Mouse (Mus musculus) lung, embryonic 15.5 days (tissue): ENCODE data around the gene Anapc1. TPM values are rescaled to one million over a fixed set of nuclear protein-coding genes. Genes with fewer than 3 reads are reported as not detected.

Source experiments
- ATAC-seq: fragments of 200-750 bp; cut with Nextera tagmentation; 2 replicates; pipeline ENCODE4 v1.8.0; 2017; ENCODE audit warnings: moderate number of reproducible peaks, borderline replicate concordance; ENCODE audit not compliant: low FRiP score, low TSS enrichment; ENCODE audit errors: extremely low read depth
- H3K27ac ChIP-seq: fragments of 300-500 bp; sonication (generic); 2 replicates; pipeline ENCODE4 v1.5.1; 2015; ENCODE audit warnings: moderate library complexity, mild to moderate bottlenecking, inconsistent platforms
- H3K27me3 ChIP-seq: fragments of 300-500 bp; sonication (generic); 2 replicates; pipeline ENCODE4 v1.6.1; 2015; ENCODE audit warnings: inconsistent platforms
- H3K36me3 ChIP-seq: fragments of 300-500 bp; sonication (generic); 2 replicates; pipeline ENCODE4 v1.6.1; 2015; ENCODE audit warnings: inconsistent platforms
- H3K4me1 ChIP-seq: fragments of 300-500 bp; sonication (generic); 2 replicates; pipeline ENCODE4 v1.6.1; 2015; ENCODE audit warnings: inconsistent platforms
- H3K4me2 ChIP-seq: fragments of 300-500 bp; sonication (generic); 2 replicates; pipeline ENCODE4 v1.6.1; 2015; ENCODE audit warnings: inconsistent platforms, mild to moderate bottlenecking, moderate library complexity
- H3K4me3 ChIP-seq: fragments of 300-500 bp; sonication (generic); 2 replicates; pipeline ENCODE4 v1.5.1; 2015; ENCODE audit warnings: mild to moderate bottlenecking, inconsistent platforms
- H3K9ac ChIP-seq: fragments of 300-500 bp; sonication (generic); 2 replicates; pipeline ENCODE4 v1.6.1; 2015; ENCODE audit warnings: inconsistent platforms
- H3K9me3 ChIP-seq: fragments of 300-500 bp; sonication (generic); 2 replicates; pipeline ENCODE4 v1.6.1; 2016; ENCODE audit warnings: inconsistent platforms
- WGBS: fragments of 180-500 bp; shearing (Covaris S2); methylation state at CpG from one replicate; pipeline ENCODE4 v1.1.7; 2015; 5-methylcytosine and 5-hydroxymethylcytosine counted together
- polyA plus RNA-seq: library from polyadenylated mRNA; unstranded; fragments of >200 nt; fragmentation: Nextera tagmentation; extraction: Ambion mirVana; gene quantifications from 2 replicates; pipeline ENCODE4 v1.2.1, GENCODE M21; 2015

Gene Anapc1
- polyA plus RNA-seq, 1 experiment from 2014 or later = 71.8 TPM

GRCm38 (mm10) chr2:128714724-128715241, 27.6 kb upstream of the Anapc1 start:
- H3K9ac ChIP-seq = no peak overlapping the region
- H3K4me2 ChIP-seq = no peak overlapping the region
- H3K27me3 ChIP-seq = no peaks in the 10 kb centered on the region
- H3K36me3 ChIP-seq = no peaks in the 10 kb centered on the region
- peak; percentile 36; the same call in 1 of the 2 replicates for ATAC-seq
- no peaks in the 10 kb centered on the region for H3K9me3 ChIP-seq
- H3K4me3 ChIP-seq = no peak overlapping the region
- peaks cover 30% of the 10 kb centered on the region for H3K4me1 ChIP-seq
- 0 out of 2 replicates have a peak overlapping the region, but pooled peaks have one; percentile 6 for H3K27ac ChIP-seq
- WGBS = 48% methylated on average over 7 of the region's 7 CpGs

GRCm38 (mm10) chr2:128713548-128714003, 26.4 kb upstream of the Anapc1 start:
- H3K4me1 ChIP-seq = peaks cover 30% of the 10 kb centered on the region
- 30% methylated on average over 5 of the region's 5 CpGs for WGBS
- H3K9ac ChIP-seq = no peak overlapping the region
- peak; percentile 82 for ATAC-seq
- H3K27ac ChIP-seq = peak overlapping the region; percentile 79
- H3K27me3 ChIP-seq = no peaks in the 10 kb centered on the region
- H3K4me2 ChIP-seq = no peak overlapping the region
- no peaks in the 10 kb centered on the region for H3K36me3 ChIP-seq
- no peak overlapping the region for H3K4me3 ChIP-seq
- H3K9me3 ChIP-seq = no peaks in the 10 kb centered on the region

GRCm38 (mm10) chr2:128712940-128713339, 25.7 kb upstream of the Anapc1 start:
- peak overlapping the region; percentile 79 for H3K27ac ChIP-seq
- no peak overlapping the region for H3K4me3 ChIP-seq
- H3K9ac ChIP-seq = no peak overlapping the region
- H3K27me3 ChIP-seq = no peaks in the 10 kb centered on the region
- peaks cover 28% of the 10 kb centered on the region for H3K4me1 ChIP-seq
- H3K36me3 ChIP-seq = no peaks in the 10 kb centered on the region
- WGBS = 64% methylated on average over 6 of the region's 6 CpGs
- ATAC-seq = no peak
- H3K9me3 ChIP-seq = no peaks in the 10 kb centered on the region
- H3K4me2 ChIP-seq = no peak overlapping the region

GRCm38 (mm10) chr2:128710609-128711008, 23.4 kb upstream of the Anapc1 start:
- H3K4me2 ChIP-seq = no peak overlapping the region
- no peak for ATAC-seq
- H3K27me3 ChIP-seq = no peaks in the 10 kb centered on the region
- H3K9ac ChIP-seq = no peak overlapping the region
- no peaks in the 10 kb centered on the region for H3K36me3 ChIP-seq
- H3K4me3 ChIP-seq = no peak overlapping the region
- H3K4me1 ChIP-seq = peaks cover 24% of the 10 kb centered on the region
- WGBS = 74% methylated on average over 6 of the region's 6 CpGs
- H3K27ac ChIP-seq = no peak overlapping the region
- H3K9me3 ChIP-seq = no peaks in the 10 kb centered on the region

- 55% methylated on average over 6 of the region's 6 CpGs for WGBS
- no peaks in the 10 kb centered on the region for H3K27me3 ChIP-seq
- H3K4me2 ChIP-seq = no peak overlapping the region
- no peaks in the 10 kb centered on the region for H3K36me3 ChIP-seq
- no peak overlapping the region for H3K4me3 ChIP-seq
- peaks cover 15% of the 10 kb centered on the region for H3K4me1 ChIP-seq
- H3K27ac ChIP-seq = no peak overlapping the region
- no peak overlapping the region for H3K9ac ChIP-seq
- no peaks in the 10 kb centered on the region for H3K9me3 ChIP-seq
- no peak for ATAC-seq
Observed at GRCm38 (mm10) chr2:128709264-128709663, 22.1 kb upstream of the Anapc1 start.

DNA sequence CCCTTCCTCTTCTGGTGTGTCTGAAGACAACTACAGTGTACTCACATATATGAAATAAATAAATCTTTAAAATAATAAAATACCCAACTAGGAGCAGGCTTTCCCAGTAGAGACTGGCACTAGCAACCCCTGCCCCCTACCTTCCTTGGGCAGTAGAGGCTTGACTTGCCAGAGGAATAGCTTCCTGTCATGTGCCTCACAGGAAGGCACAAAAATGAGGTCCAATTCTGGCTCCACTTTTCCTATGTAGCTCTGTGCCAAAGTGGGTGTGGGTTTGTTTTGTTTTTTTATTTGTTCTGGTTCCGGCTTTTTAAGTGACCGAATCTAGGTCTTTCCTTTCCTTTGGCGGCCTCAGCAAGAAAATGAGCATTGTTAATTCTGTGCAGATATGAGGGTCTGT, 17.3 kb upstream of the Anapc1 start:
- no peak for ATAC-seq
- H3K27me3 ChIP-seq = no peaks in the 10 kb centered on the region
- no peak overlapping the region for H3K27ac ChIP-seq
- H3K9me3 ChIP-seq = no peaks in the 10 kb centered on the region
- no peak overlapping the region for H3K9ac ChIP-seq
- WGBS = 72% methylated on average over 3 of the region's 3 CpGs
- peaks cover 5% of the 10 kb centered on the region; the same call in 1 of the 2 replicates for H3K4me1 ChIP-seq
- H3K36me3 ChIP-seq = no peaks in the 10 kb centered on the region
- no peak overlapping the region for H3K4me2 ChIP-seq
- H3K4me3 ChIP-seq = no peak overlapping the region

DNA sequence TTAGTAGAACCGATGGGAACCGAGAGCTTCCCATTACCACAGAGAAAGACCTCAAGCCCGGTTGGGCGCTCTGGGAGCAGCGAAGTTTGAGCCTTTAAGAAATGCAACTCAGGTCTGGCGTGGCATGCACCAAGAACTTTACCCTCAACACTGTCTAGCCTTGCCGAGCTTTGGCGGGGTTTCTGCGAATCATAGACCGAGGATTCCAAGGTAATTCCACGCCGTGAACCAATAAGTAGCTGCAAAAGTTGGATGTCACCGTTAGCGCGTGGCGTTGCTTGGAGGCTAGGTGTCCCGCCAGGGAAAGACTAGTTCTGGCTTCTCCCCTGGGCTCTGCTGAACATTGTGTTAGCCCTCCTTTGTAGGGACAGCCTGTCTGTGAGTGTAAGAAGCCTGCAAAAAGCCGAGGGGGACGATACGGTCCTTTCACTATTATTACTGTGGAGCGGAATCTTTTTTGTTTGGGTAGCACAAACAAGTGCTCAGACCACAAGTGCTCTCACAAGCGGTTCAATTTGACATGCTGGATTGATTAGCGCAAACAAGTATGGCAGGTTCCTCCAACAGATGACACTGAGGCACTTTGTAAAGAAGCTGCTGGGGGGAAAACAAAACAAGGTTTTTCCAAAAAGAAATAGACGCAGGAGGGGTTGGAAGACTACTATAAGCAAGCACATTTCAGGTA, 12.2 kb upstream of the Anapc1 start:
- ATAC-seq = no peak
- peaks cover 14% of the 10 kb centered on the region for H3K4me1 ChIP-seq
- no peaks in the 10 kb centered on the region for H3K27me3 ChIP-seq
- 1% methylated on average over 24 of the region's 24 CpGs for WGBS
- H3K36me3 ChIP-seq = no peaks in the 10 kb centered on the region
- peak overlapping the region; percentile 72 for H3K9ac ChIP-seq
- peak overlapping the region; percentile 91 for H3K27ac ChIP-seq
- peak overlapping the region; percentile 91 for H3K4me2 ChIP-seq
- no peaks in the 10 kb centered on the region for H3K9me3 ChIP-seq
- H3K4me3 ChIP-seq = peak overlapping the region; percentile 68

DNA sequence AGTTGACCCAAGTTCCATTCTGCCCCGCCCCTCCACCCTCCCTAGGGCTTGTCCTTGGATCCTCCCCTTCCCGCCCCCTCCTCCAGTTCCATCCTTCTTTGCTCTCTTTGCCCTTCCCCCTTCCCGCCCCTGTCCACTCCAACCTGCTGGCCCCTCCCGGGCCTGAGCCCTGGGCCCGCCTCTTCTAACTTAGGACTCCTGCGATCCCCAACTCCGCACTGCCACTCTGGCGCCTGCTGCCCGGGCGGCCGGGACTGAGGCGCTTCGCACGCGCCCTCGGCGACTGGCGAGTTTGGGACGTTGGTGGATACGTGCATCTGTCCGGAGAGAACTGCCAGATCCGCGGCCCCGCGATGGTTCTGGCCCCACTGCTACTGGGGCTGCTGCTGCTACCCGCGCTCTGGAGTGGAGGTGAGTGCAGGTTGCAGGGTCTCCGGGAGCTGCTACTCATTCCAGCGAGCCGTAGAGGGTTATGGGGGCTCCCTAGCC, 11.5 kb upstream of the Anapc1 start, which contains the start of gene Mertk:
Gene Mertk (plus strand): TSS at position 264 of the 489 bp plus-strand sequence.
- H3K9ac ChIP-seq = peak within 1 kb of the TSS; percentile 72
- H3K4me3 ChIP-seq = peak within 1 kb of the TSS; percentile 68
- no peaks in the 10 kb centered on the region for H3K9me3 ChIP-seq
- no peaks in the 10 kb centered on the region for H3K36me3 ChIP-seq
- H3K27ac ChIP-seq = peak within 1 kb of the TSS; percentile 91
- H3K27me3 ChIP-seq = no peaks in the 10 kb centered on the region
- under 1% methylated on average over 30 of the region's 30 CpGs for WGBS
- H3K4me1 ChIP-seq = peaks cover 11% of the 10 kb centered on the region
- peak within 1 kb of the TSS; percentile 91 for H3K4me2 ChIP-seq
- peak; percentile 96 for ATAC-seq

DNA sequence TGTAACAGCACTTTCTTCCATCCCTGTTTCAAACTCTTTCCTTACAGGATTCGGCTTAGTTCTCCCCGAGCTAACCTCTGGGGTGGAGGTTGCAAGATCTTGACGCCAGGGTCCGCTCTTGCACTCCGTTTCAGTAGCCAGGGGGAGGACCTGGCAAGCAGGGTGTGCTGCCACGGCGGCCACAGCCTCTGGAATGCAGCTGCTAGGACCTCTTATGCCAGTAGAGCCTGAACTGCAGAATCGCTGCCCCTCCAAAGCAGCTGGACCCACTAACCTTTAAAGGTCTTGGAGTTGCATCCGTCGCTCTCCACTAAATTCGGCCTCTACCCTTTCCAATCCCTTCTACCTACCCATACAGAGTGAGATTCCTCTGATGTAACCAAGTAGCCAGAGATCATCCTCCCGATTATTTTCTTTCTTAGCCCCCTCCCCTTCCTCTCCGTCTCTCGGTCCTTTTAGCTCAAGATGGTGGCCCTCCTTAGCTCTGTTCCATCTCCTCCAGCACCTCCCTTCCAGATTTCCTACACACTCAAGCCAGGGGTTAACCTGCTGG, 11.0 kb upstream of the Anapc1 start:
- peak overlapping the region; percentile 68 for H3K4me3 ChIP-seq
- peak overlapping the region; percentile 72 for H3K9ac ChIP-seq
- ATAC-seq = peak; percentile 94
- peaks cover 11% of the 10 kb centered on the region for H3K4me1 ChIP-seq
- no peaks in the 10 kb centered on the region for H3K27me3 ChIP-seq
- H3K36me3 ChIP-seq = no peaks in the 10 kb centered on the region
- peak overlapping the region; percentile 91 for H3K4me2 ChIP-seq
- H3K9me3 ChIP-seq = no peaks in the 10 kb centered on the region
- peak overlapping the region; percentile 91 for H3K27ac ChIP-seq
- 0% methylated on average over 14 of the region's 14 CpGs for WGBS

- Histone ChIP-seq H3K4me3 (peak overlapping the region; percentile 68), H3K27ac (no peak overlapping the region; the same call in 1 of the 2 replicates), H3K9ac (0 out of 2 replicates have a peak overlapping the region, but pooled peaks have one; percentile 9), H3K36me3 (no peaks in the 10 kb centered on the region), H3K4me1 (peaks cover 11% of the 10 kb centered on the region), H3K27me3 (no peaks in the 10 kb centered on the region), H3K9me3 (no peaks in the 10 kb centered on the region), H3K4me2 (peak overlapping the region; percentile 91)
- ATAC-seq = no peak
- 52% methylated on average over 5 of the region's 5 CpGs for WGBS
Observed at GRCm38 (mm10) chr2:128697566-128697965, 10.4 kb upstream of the Anapc1 start.

- H3K4me2 ChIP-seq = no peak overlapping the region
Observed at GRCm38 (mm10) chr2:128697047-128697446, 9.9 kb upstream of the Anapc1 start.

GRCm38 (mm10) chr2:128696426-128696825, 9.2 kb upstream of the Anapc1 start:
- Histone ChIP-seq H3K36me3 (no peaks in the 10 kb centered on the region), H3K27ac (no peak overlapping the region), H3K9me3 (no peaks in the 10 kb centered on the region), H3K27me3 (no peaks in the 10 kb centered on the region), H3K9ac (no peak overlapping the region), H3K4me1 (peaks cover 11% of the 10 kb centered on the region), H3K4me3 (no peak overlapping the region), H3K4me2 (no peak overlapping the region)
- 57% methylated on average over 3 of the region's 3 CpGs for WGBS
- ATAC-seq = no peak

More at GRCm38 (mm10) chr2:128697047-128697446, 9.9 kb upstream of the Anapc1 start:
- no peaks in the 10 kb centered on the region for H3K36me3 ChIP-seq
- H3K9ac ChIP-seq = no peak overlapping the region
- no peaks in the 10 kb centered on the region for H3K9me3 ChIP-seq
- WGBS = 78% methylated on average over 1 of the region's 1 CpGs
- no peak overlapping the region for H3K4me3 ChIP-seq
- no peak for ATAC-seq
- peaks cover 11% of the 10 kb centered on the region for H3K4me1 ChIP-seq
- no peak overlapping the region for H3K27ac ChIP-seq
- H3K27me3 ChIP-seq = no peaks in the 10 kb centered on the region
